Mouse (Mus musculus): Measurements from ENCODE around the gene Gm39566.

- TF ChIP-seq EP300 (IDR thresholded peaks at IDR 0.05; ENCODE audit: low read depth) (no peak), CTCF (IDR thresholded peaks at IDR 0.05; ENCODE audit: low read depth) (no peak)
Measured at GRCm38 (mm10) chr11:69828832-69829231, 13.7 kb upstream of the Gm39566 start.
